Comparison of ENCODE assay signal across 16 mouse cellular contexts in genomic region chr11:32629713-32630211, GRCm38 (mm10).
"Had no signal": no experiment of that assay in that cellular context is flagged by ENCODE, and none has a peak within 500 bp of the region (broad histone marks: within the 10 kb centered on the region; RNA-seq: fewer than 3 reads in every experiment).

No protein-coding gene starts in this region.

- DNase-seq: lung, adult 18-20 months; lung, embryonic 14.5 days; lung, postnatal 14 days; lung, postnatal 36 days; right cerebral cortex, postnatal 14 days; thymus, adult 2 months; thymus, postnatal 25 days; thymus, postnatal 4 days had no signal

- ATAC-seq: midbrain, embryonic 13.5 days; midbrain, embryonic 15.5 days had no signal

- H3K4me3 ChIP-seq: megakaryocyte, embryonic 14.5 days; midbrain, embryonic 13.5 days; midbrain, embryonic 15.5 days; neural tube, embryonic 12.5 days; stomach, embryonic 15.5 days had no signal

- H3K4me1 ChIP-seq: midbrain, embryonic 13.5 days; midbrain, embryonic 15.5 days; neural tube, embryonic 12.5 days; stomach, embryonic 15.5 days had no signal

- H3K27me3 ChIP-seq: midbrain, embryonic 13.5 days; midbrain, embryonic 15.5 days; neural tube, embryonic 12.5 days had no signal

- H3K36me3 ChIP-seq: midbrain, embryonic 13.5 days; midbrain, embryonic 15.5 days; neural tube, embryonic 12.5 days; stomach, embryonic 15.5 days had no signal

- H3K9me3 ChIP-seq: megakaryocyte, embryonic 14.5 days; midbrain, embryonic 13.5 days; midbrain, embryonic 15.5 days; neural tube, embryonic 12.5 days; stomach, embryonic 15.5 days had no signal

- H3K9ac ChIP-seq: lung, embryonic 14.5 days; midbrain, embryonic 13.5 days; midbrain, embryonic 15.5 days; neural tube, embryonic 12.5 days; stomach, embryonic 15.5 days had no signal

- H3K4me2 ChIP-seq: lung, embryonic 14.5 days; midbrain, embryonic 11.5 days; midbrain, embryonic 13.5 days; midbrain, embryonic 15.5 days; neural tube, embryonic 12.5 days; stomach, embryonic 15.5 days had no signal

- H3K27ac ChIP-seq: macrophage; midbrain, embryonic 13.5 days; midbrain, embryonic 15.5 days; neural tube, embryonic 12.5 days; stomach, embryonic 15.5 days; stomach, postnatal 0 days had no signal
